Mouse (Mus musculus) right cerebral cortex, postnatal 14 days (tissue): ENCODE measurements around the gene Ostm1.

Source experiments
- DNase-seq: peaks from one replicate; pipeline ENCODE4 v3.0.0; 2022

Ostm1 gene

GRCm38 (mm10) chr10:42583157-42583872, at the start of gene Ostm1, which contains the start of gene Nr2e1:
TSS of gene Ostm1 (plus strand) at chr10:42583822.
TSS of gene Nr2e1 (minus strand) at chr10:42583632.
- DNase-seq = peak; percentile 41

- DNase-seq = no peak
These were observed 49.7 kb upstream of the Ostm1 start for GRCm38 (mm10) chr10:42533836-42534453.

- no peak for DNase-seq
These were observed 45.9 kb upstream of the Ostm1 start for GRCm38 (mm10) chr10:42537571-42538316.

GRCm38 (mm10) chr10:42545707-42546503, 37.7 kb upstream of the Ostm1 start:
- DNase-seq = no peak

GRCm38 (mm10) chr10:42546507-42546906, 37.1 kb upstream of the Ostm1 start:
- DNase-seq = no peak

GRCm38 (mm10) chr10:42559581-42560200, 23.9 kb upstream of the Ostm1 start:
- DNase-seq = no peak

GRCm38 (mm10) chr10:42562272-42562671, 21.4 kb upstream of the Ostm1 start:
- DNase-seq = no peak

GRCm38 (mm10) chr10:42572567-42572966, 11.1 kb upstream of the Ostm1 start:
- no peak for DNase-seq

- no peak for DNase-seq
These were observed 10.7 kb upstream of the Ostm1 start for GRCm38 (mm10) chr10:42572971-42573370.

- DNase-seq = no peak
These were observed 9.0 kb upstream of the Ostm1 start for GRCm38 (mm10) chr10:42574639-42575038.

- DNase-seq = no peak
These were observed 5.9 kb upstream of the Ostm1 start for GRCm38 (mm10) chr10:42577525-42578280.

- DNase-seq = no peak
These were observed 5.3 kb upstream of the Ostm1 start for GRCm38 (mm10) chr10:42578281-42578675.

GRCm38 (mm10) chr10:42578698-42579474, 4.7 kb upstream of the Ostm1 start:
- DNase-seq = no peak

GRCm38 (mm10) chr10:42579475-42580130, 4.0 kb upstream of the Ostm1 start:
- no peak for DNase-seq

- no peak for DNase-seq
These were observed 3.3 kb upstream of the Ostm1 start for GRCm38 (mm10) chr10:42580131-42580950.

- DNase-seq = no peak
These were observed 2.7 kb upstream of the Ostm1 start for GRCm38 (mm10) chr10:42580951-42581277.

- DNase-seq = no peak
These were observed 1.7 kb upstream of the Ostm1 start for GRCm38 (mm10) chr10:42581694-42582565.

GRCm38 (mm10) chr10:42582566-42583110, 984 bp upstream of the Ostm1 start:
- no peak for DNase-seq
